Mouse (Mus musculus) thymus, adult 2 months (tissue): Measurements from ENCODE around the gene Slc35e3. TPM values are rescaled to one million over a fixed set of nuclear protein-coding genes. Genes with fewer than 3 reads are reported as not detected.
"Not testable (repeated sequence)": the region's sequence is repeated elsewhere in the genome, so short reads cannot be mapped to it uniquely, and the experiment has no call there.

Experiments
- DNase-seq: peaks from one replicate; pipeline ENCODE4 v3.0.0; 2021
- H3K27ac ChIP-seq: fragments of 200-500 bp; 2 replicates; pipeline ENCODE4 v1.5.1; 2012; ENCODE audit warnings: low read length, control low read depth; ENCODE audit not compliant: control insufficient read depth, insufficient read depth
- H3K27me3 ChIP-seq: fragments of 200-500 bp; 2 replicates; pipeline ENCODE4 v1.6.1; 2012; ENCODE audit warnings: mild to moderate bottlenecking, low read length, moderate library complexity, mixed read lengths; ENCODE audit not compliant: control insufficient read depth, insufficient read depth
- H3K36me3 ChIP-seq: fragments of 200-500 bp; 2 replicates; pipeline ENCODE4 v1.6.1; 2012; ENCODE audit warnings: mild to moderate bottlenecking, low read length, moderate library complexity; ENCODE audit not compliant: control insufficient read depth, insufficient read depth
- H3K4me1 ChIP-seq: fragments of 200-500 bp; replicated peaks from 2 replicates; pipeline ENCODE4 v1.6.1; 2012; ENCODE audit warnings: low read length; ENCODE audit not compliant: control insufficient read depth, insufficient read depth
- H3K4me3 ChIP-seq: fragments of 200-500 bp; 2 replicates; pipeline ENCODE4 v1.5.1; 2012; ENCODE audit warnings: mild to moderate bottlenecking, low read length, control low read depth, moderate library complexity; ENCODE audit not compliant: control insufficient read depth, insufficient read depth
- CTCF ChIP-seq: fragments of 200-500 bp; IDR thresholded peaks from 2 replicates; pipeline ENCODE4 v1.5.1; 2012; ENCODE audit warnings: mild to moderate bottlenecking, control low read depth, low read length, moderate library complexity, borderline replicate concordance; ENCODE audit not compliant: control insufficient read depth, poor library complexity, insufficient read depth; ENCODE audit errors: extremely low read depth
- POLR2A ChIP-seq: fragments of 200-500 bp; IDR thresholded peaks from 2 replicates; pipeline ENCODE4 v1.6.1; 2012; ENCODE audit warnings: mild to moderate bottlenecking, low read length, control low read depth, moderate library complexity; ENCODE audit not compliant: control insufficient read depth, poor library complexity, insufficient read depth; ENCODE audit errors: extremely low read depth
- WGBS: fragments of 180-500 bp; shearing (Covaris S2); methylation state at CpG from one replicate; pipeline ENCODE4 v1.1.7; 2018; 5-methylcytosine and 5-hydroxymethylcytosine counted together
- polyA plus RNA-seq: library from polyadenylated mRNA; depleted of rRNA; stranded (reverse); fragments of >200 nt; gene quantifications from 2 replicates; pipeline ENCODE4 v1.2.3, GENCODE M21; 2012

Gene Slc35e3
- polyA plus RNA-seq, 1 experiment: 13.8 TPM

DNA sequence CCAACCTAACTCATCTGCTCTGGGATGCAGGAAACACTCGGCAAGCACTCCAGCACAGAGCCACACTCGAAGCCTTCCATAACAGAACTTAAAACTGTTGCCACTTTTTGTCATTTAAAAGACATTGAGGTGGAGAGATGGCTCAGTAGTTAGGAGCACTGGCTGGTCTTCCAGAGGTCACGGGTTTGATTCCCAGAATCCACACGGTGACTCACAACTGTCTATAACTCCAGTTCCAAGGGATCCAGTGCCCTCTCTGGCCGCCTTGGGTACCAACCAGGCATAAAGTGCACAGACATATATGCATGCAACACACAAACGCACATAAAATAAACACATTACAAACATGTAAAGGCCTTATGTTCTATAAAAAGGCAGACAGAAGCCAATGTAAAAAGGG is 15.4 kb upstream of the Slc35e3 start:
- WGBS: 98% methylated on average over 6 of the region's 6 CpGs
- H3K36me3 ChIP-seq: peaks cover 86% of the 10 kb centered on the region
- no peaks in the 10 kb centered on the region for H3K27me3 ChIP-seq
- H3K27ac ChIP-seq: no peak overlapping the region
- no peak for DNase-seq
- no peaks in the 10 kb centered on the region for H3K4me1 ChIP-seq
- no peak overlapping the region for H3K4me3 ChIP-seq
- TF ChIP-seq POLR2A (no peak), CTCF (no peak)

- DNase-seq: no peak
- Histone ChIP-seq H3K4me3 (no peak overlapping the region), H3K27ac (no peak overlapping the region), H3K4me1 (peaks cover 2% of the 10 kb centered on the region), H3K27me3 (no peaks in the 10 kb centered on the region), H3K36me3 (peaks cover 79% of the 10 kb centered on the region)
- TF ChIP-seq CTCF (no peak), POLR2A (no peak)
- WGBS: 97% methylated on average over 9 of the region's 9 CpGs
Measured at GRCm38 (mm10) chr10:117760831-117761335, 14.7 kb upstream of the Slc35e3 start.

- H3K4me1 ChIP-seq: peaks cover 10% of the 10 kb centered on the region
- H3K36me3 ChIP-seq: peaks cover 71% of the 10 kb centered on the region
- no peak for DNase-seq
- no peak overlapping the region for H3K27ac ChIP-seq
- 97% methylated on average over 10 of the region's 10 CpGs for WGBS
- TF ChIP-seq POLR2A: no peak
- TF ChIP-seq CTCF: no peak
- H3K4me3 ChIP-seq: no peak overlapping the region
- H3K27me3 ChIP-seq: no peaks in the 10 kb centered on the region
Measured at GRCm38 (mm10) chr10:117759844-117760630, 13.9 kb upstream of the Slc35e3 start.

GRCm38 (mm10) chr10:117758749-117759727 is 12.9 kb upstream of the Slc35e3 start:
- no peak for DNase-seq
- Histone ChIP-seq H3K4me1 (peaks cover 16% of the 10 kb centered on the region), H3K27me3 (no peaks in the 10 kb centered on the region), H3K4me3 (no peak overlapping the region), H3K27ac (no peak overlapping the region), H3K36me3 (peaks cover 67% of the 10 kb centered on the region)
- 97% methylated on average over 18 of the region's 18 CpGs for WGBS
- TF ChIP-seq POLR2A: no peak
- TF ChIP-seq CTCF: no peak

DNA sequence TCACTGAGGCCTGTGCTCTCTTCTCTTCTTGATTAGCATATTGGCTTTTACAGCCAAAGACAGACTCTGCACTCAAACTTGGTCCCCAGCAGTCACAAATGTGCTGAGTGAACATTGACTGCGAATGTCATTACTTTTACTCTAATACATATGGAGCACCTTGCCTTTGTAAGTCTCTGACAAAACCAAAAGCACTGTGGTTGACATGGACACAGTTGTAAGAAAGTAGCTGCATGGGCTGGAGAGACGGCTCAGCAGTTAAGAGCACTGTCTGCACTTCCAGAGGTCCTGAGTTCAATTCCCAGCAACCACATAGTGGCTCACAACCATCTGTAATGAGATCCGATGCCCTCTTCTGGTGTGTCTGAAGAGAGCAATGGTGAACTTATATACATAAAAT is 12.2 kb upstream of the Slc35e3 start:
- not testable (repeated sequence) for H3K27ac ChIP-seq, H3K27me3 ChIP-seq, H3K4me3 ChIP-seq, DNase-seq
- Histone ChIP-seq H3K4me1 (peaks cover 16% of the 10 kb centered on the region), H3K36me3 (peaks cover 62% of the 10 kb centered on the region)
- WGBS: 100% methylated on average over 3 of the region's 3 CpGs

GRCm38 (mm10) chr10:117757796-117758342 is 11.7 kb upstream of the Slc35e3 start:
- peaks cover 16% of the 10 kb centered on the region for H3K4me1 ChIP-seq
- TF ChIP-seq POLR2A (no peak), CTCF (no peak)
- 97% methylated on average over 7 of the region's 7 CpGs for WGBS
- H3K4me3 ChIP-seq: no peak overlapping the region
- no peak for DNase-seq
- H3K27me3 ChIP-seq: no peaks in the 10 kb centered on the region
- no peak overlapping the region for H3K27ac ChIP-seq
- peaks cover 59% of the 10 kb centered on the region for H3K36me3 ChIP-seq
